Mouse (Mus musculus): ENCODE measurements at regions not wholly inside any gene's neighbourhood (a gene's known extent, or its start where the extent isn't known, plus 50 kb on each side); places are given as distances from the start of the nearest gene placed in this dataset.

DNA sequence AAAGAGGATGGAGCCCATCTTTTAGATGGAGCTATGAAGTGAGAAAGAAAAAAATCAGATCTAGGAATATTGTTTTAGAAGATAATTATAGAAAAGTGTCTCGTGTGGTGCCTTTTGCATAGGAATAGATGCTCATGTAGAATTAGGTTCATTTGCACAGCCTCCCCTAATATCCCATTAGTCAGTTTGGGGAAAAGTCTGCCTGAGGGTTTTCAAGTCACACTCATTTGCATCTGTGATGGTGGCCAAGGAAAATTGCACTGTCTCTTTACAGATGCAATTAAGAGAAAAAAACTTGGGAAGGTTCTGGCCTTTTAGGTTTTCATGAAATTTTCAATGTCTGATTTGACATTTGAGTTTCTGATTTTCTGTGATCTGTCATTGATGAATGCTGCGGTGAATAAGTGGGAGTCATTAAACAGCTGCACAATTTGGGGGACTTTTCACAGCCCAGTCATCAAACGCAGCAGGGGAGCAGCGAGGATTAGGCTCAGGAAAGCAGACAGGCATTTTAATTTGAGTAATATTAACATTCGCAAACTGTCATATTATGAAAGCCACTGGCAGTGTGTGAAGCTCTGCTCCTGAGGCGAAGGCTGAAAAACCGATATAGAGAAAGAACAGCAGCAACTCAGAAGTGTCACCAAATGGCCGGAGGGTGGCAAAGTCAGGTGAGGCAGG is 281.5 kb upstream of the Cxadr start:
- no peak overlapping the region for H3K9ac ChIP-seq (ENCODE audit: low read depth, low read length, severe bottlenecking)
- no peak for TF ChIP-seq POLR2A (IDR thresholded peaks at IDR 0.05; ENCODE audit: borderline replicate concordance, extremely low read depth, insufficient read depth, insufficient read length)
- H3K27ac ChIP-seq (replicated peaks; ENCODE audit: low read depth, low read length), result no peak overlapping the region
- no peaks in the 10 kb centered on the region for H3K4me1 ChIP-seq (ENCODE audit: control insufficient read depth, insufficient read depth, low read length)
- H3K36me3 ChIP-seq (ENCODE audit: control insufficient read depth, insufficient read depth, low read length), result no peaks in the 10 kb centered on the region
- H3K9me3 ChIP-seq (ENCODE audit: control insufficient read depth, low read length), result no peaks in the 10 kb centered on the region
- 56% methylated on average over 8 of the region's 8 CpGs for WGBS
- no peak overlapping the region for H3K4me2 ChIP-seq (replicated peaks; ENCODE audit: low read depth, low read length, severe bottlenecking)
- DNase-seq (ENCODE audit: low spot score) (no peak), ATAC-seq (ENCODE audit: low FRiP score, low read depth) (no peak)
- no peaks in the 10 kb centered on the region for H3K27me3 ChIP-seq (ENCODE audit: control insufficient read depth, insufficient read depth, low read length)
- no peak overlapping the region for H3K4me3 ChIP-seq (replicated peaks; ENCODE audit: low read length)

- H3K9me3 ChIP-seq (ENCODE audit: control insufficient read depth, low read length), result no peaks in the 10 kb centered on the region
- no peak for TF ChIP-seq POLR2A (IDR thresholded peaks at IDR 0.05; ENCODE audit: borderline replicate concordance, extremely low read depth, insufficient read depth, insufficient read length)
These were observed 285.9 kb upstream of the Cxadr start for GRCm38 (mm10) chr16:78015401-78015800.

GRCm38 (mm10) chr16:78013049-78013819 is 288.1 kb upstream of the Cxadr start:
- Histone ChIP-seq H3K4me3 (replicated peaks; ENCODE audit: low read length) (no peak overlapping the region), H3K27me3 (ENCODE audit: control insufficient read depth, insufficient read depth, low read length) (no peaks in the 10 kb centered on the region), H3K4me1 (ENCODE audit: control insufficient read depth, insufficient read depth, low read length) (no peaks in the 10 kb centered on the region), H3K9me3 (ENCODE audit: control insufficient read depth, low read length) (no peaks in the 10 kb centered on the region), H3K36me3 (ENCODE audit: control insufficient read depth, insufficient read depth, low read length) (no peaks in the 10 kb centered on the region), H3K9ac (ENCODE audit: low read depth, low read length, severe bottlenecking) (no peak overlapping the region), H3K4me2 (replicated peaks; ENCODE audit: low read depth, low read length, severe bottlenecking) (no peak overlapping the region), H3K27ac (replicated peaks; ENCODE audit: low read depth, low read length) (no peak overlapping the region)
- 82% methylated on average over 5 of the region's 5 CpGs for WGBS
- ATAC-seq (ENCODE audit: low FRiP score, low read depth) (no peak), DNase-seq (ENCODE audit: low spot score) (no peak)
- no peak for TF ChIP-seq POLR2A (IDR thresholded peaks at IDR 0.05; ENCODE audit: borderline replicate concordance, extremely low read depth, insufficient read depth, insufficient read length)

More at GRCm38 (mm10) chr16:78015401-78015800, 285.9 kb upstream of the Cxadr start:
- H3K27me3 ChIP-seq (ENCODE audit: control insufficient read depth, insufficient read depth, low read length), result no peaks in the 10 kb centered on the region
- H3K4me3 ChIP-seq (replicated peaks; ENCODE audit: low read length), result no peak overlapping the region
- H3K9ac ChIP-seq (ENCODE audit: low read depth, low read length, severe bottlenecking), result no peak overlapping the region
- H3K36me3 ChIP-seq (ENCODE audit: control insufficient read depth, insufficient read depth, low read length), result no peaks in the 10 kb centered on the region
- WGBS, result 87% methylated on average over 2 of the region's 2 CpGs
- no peak for ATAC-seq (ENCODE audit: low FRiP score, low read depth)
- no peak overlapping the region for H3K4me2 ChIP-seq (replicated peaks; ENCODE audit: low read depth, low read length, severe bottlenecking)
- H3K4me1 ChIP-seq (ENCODE audit: control insufficient read depth, insufficient read depth, low read length), result no peaks in the 10 kb centered on the region
- H3K27ac ChIP-seq (replicated peaks; ENCODE audit: low read depth, low read length), result no peak overlapping the region
- no peak for DNase-seq (ENCODE audit: low spot score)

GRCm38 (mm10) chr16:78004016-78004415 is 297.3 kb upstream of the Cxadr start:
- no peak overlapping the region for H3K27ac ChIP-seq (replicated peaks; ENCODE audit: low read depth, low read length)
- ATAC-seq (ENCODE audit: low FRiP score, low read depth), result no peak
- H3K4me3 ChIP-seq (replicated peaks; ENCODE audit: low read length), result no peak overlapping the region
- H3K36me3 ChIP-seq (ENCODE audit: control insufficient read depth, insufficient read depth, low read length), result no peaks in the 10 kb centered on the region
- H3K4me2 ChIP-seq (replicated peaks; ENCODE audit: low read depth, low read length, severe bottlenecking), result no peak overlapping the region
- no peak for DNase-seq (ENCODE audit: low spot score)
- H3K9me3 ChIP-seq (ENCODE audit: control insufficient read depth, low read length), result no peaks in the 10 kb centered on the region
- H3K27me3 ChIP-seq (ENCODE audit: control insufficient read depth, insufficient read depth, low read length), result no peaks in the 10 kb centered on the region
- no peak for TF ChIP-seq POLR2A (IDR thresholded peaks at IDR 0.05; ENCODE audit: borderline replicate concordance, extremely low read depth, insufficient read depth, insufficient read length)
- WGBS, result 67% methylated on average over 5 of the region's 5 CpGs
- no peaks in the 10 kb centered on the region for H3K4me1 ChIP-seq (ENCODE audit: control insufficient read depth, insufficient read depth, low read length)
- no peak overlapping the region for H3K9ac ChIP-seq (ENCODE audit: low read depth, low read length, severe bottlenecking)

DNA sequence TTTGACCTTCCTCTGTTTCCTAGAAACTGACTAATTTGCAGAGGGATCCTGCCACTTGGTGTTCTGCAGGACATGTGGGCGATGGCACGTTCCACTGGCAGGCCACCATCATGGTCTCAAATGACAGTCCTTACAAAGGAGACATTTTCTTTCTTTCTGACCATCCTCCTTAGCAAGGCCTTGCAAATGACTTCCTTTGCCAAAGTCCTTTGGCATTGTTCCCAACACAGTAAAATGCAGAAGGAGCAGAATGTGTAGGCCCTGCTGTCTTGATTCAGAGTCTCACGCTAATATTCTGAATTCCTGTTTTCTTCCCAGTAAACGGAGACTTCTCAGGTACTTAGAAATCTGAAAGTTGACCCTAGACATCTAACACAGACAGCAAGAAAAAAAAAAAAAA is 308.3 kb upstream of the Cxadr start:
- ATAC-seq (ENCODE audit: low FRiP score, low read depth), result no peak

More for the DNA sequence above, 308.3 kb upstream of the Cxadr start:
- Histone ChIP-seq H3K4me3 (replicated peaks; ENCODE audit: low read length) (no peak overlapping the region), H3K36me3 (ENCODE audit: control insufficient read depth, insufficient read depth, low read length) (no peaks in the 10 kb centered on the region), H3K27me3 (ENCODE audit: control insufficient read depth, insufficient read depth, low read length) (no peaks in the 10 kb centered on the region), H3K9me3 (ENCODE audit: control insufficient read depth, low read length) (0 out of 2 replicates have a peak, but pooled peaks cover 2% of the 10 kb centered on the region), H3K4me1 (ENCODE audit: control insufficient read depth, insufficient read depth, low read length) (no peaks in the 10 kb centered on the region), H3K9ac (ENCODE audit: low read depth, low read length, severe bottlenecking) (no peak overlapping the region), H3K4me2 (replicated peaks; ENCODE audit: low read depth, low read length, severe bottlenecking) (no peak overlapping the region), H3K27ac (replicated peaks; ENCODE audit: low read depth, low read length) (no peak overlapping the region)
- TF ChIP-seq POLR2A (IDR thresholded peaks at IDR 0.05; ENCODE audit: borderline replicate concordance, extremely low read depth, insufficient read depth, insufficient read length), result no peak
- DNase-seq (ENCODE audit: low spot score), result no peak
- WGBS, result 64% methylated on average over 4 of the region's 4 CpGs
